Mouse (Mus musculus) bone marrow macrophage, adult 2 months (primary cell): Measurements from ENCODE around the gene Cxcr5. TPM values are rescaled to one million over a fixed set of nuclear protein-coding genes. Genes with fewer than 3 reads are reported as not detected.

ENCODE experiments used
- H3K27ac ChIP-seq: 2 replicates; pipeline ENCODE4 v1.5.1; 2012; ENCODE audit warnings: low read depth, low read length; ENCODE audit not compliant: insufficient read depth
- H3K4me1 ChIP-seq: 2 replicates; pipeline ENCODE4 v1.6.1; 2012; ENCODE audit warnings: low read length; ENCODE audit not compliant: control insufficient read depth, insufficient read depth
- H3K4me3 ChIP-seq: 2 replicates; pipeline ENCODE4 v1.5.1; 2012; ENCODE audit warnings: mild to moderate bottlenecking, low read length, moderate library complexity; ENCODE audit not compliant: insufficient read depth
- CTCF ChIP-seq: IDR thresholded peaks from 2 replicates; pipeline ENCODE4 v1.5.1; 2012; ENCODE audit warnings: low read depth, mild to moderate bottlenecking, low read length, moderate library complexity
- POLR2A ChIP-seq: IDR thresholded peaks from 2 replicates; pipeline ENCODE4 v1.6.1; 2012; ENCODE audit warnings: mild to moderate bottlenecking, low read depth, low read length, borderline replicate concordance
- polyA plus RNA-seq: library from polyadenylated mRNA; stranded (reverse); fragments of >200 nt; gene quantifications from 2 replicates; pipeline ENCODE4 v1.2.4, GENCODE M21; 2012; ENCODE audit not compliant: missing spikeins, insufficient read depth, insufficient read length

The Cxcr5 gene
- not detected in 2 replicates for polyA plus RNA-seq

DNA sequence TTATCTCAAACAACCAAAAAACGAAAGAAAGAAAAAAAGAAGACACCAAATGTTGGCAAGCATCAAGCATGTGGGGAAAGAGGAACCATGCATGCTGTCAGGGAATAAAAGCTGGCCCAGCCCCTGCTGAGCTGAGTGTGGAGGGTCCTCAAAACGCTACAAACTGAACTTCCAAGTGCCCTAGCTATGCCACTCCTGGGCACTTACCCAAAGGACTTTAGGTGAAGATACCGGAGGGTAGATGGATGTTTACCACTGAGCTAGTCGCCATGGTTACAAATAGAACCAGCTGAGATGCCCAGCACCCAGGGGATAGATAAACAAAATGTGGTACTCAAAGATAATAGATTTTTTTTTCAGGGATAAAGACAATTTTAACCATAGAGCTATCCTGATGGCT is at the start of gene Cxcr5:
TSS of gene Cxcr5 (minus strand) at position 281 of the 400 bp plus-strand sequence.
- Histone ChIP-seq H3K4me3 (no peak within 1 kb of the TSS), H3K4me1 (peaks cover 12% of the 10 kb centered on the region), H3K27ac (no peak within 1 kb of the TSS)
- TF ChIP-seq POLR2A: no peak
- TF ChIP-seq CTCF: no peak

DNA sequence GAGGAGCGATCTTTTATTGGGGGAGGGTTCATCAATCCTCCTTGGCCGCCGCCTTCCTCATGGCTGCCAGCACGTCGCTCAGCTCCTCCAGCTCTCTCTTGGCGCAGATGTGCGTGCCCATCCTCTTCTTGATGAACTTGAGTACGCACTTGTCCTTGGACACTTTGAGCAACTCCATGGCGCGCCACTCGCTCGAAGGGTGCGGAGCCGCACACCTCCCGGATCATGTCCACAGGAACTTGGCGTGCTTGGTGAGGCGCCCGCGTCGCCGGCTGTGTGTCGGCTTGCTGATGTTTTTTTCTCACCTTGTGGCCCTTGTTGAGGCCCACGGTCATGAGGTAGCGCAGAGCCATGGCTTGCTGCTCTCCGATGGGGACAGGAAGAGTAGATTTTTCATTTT is 48.7 kb upstream of the Cxcr5 start:
- peaks cover 20% of the 10 kb centered on the region for H3K4me1 ChIP-seq
- H3K4me3 ChIP-seq: no peak overlapping the region
- TF ChIP-seq CTCF (no peak), POLR2A (no peak)
- no peak overlapping the region for H3K27ac ChIP-seq

- Histone ChIP-seq H3K4me1 (peaks cover 22% of the 10 kb centered on the region), H3K27ac (no peak overlapping the region), H3K4me3 (no peak overlapping the region; the same call in 1 of the 2 replicates)
- TF ChIP-seq CTCF: no peak
- no peak for TF ChIP-seq POLR2A
Observed at GRCm38 (mm10) chr9:44607306-44607705, 45.6 kb upstream of the Cxcr5 start.

- H3K4me3 ChIP-seq: no peak overlapping the region
- peaks cover 22% of the 10 kb centered on the region for H3K4me1 ChIP-seq
- H3K27ac ChIP-seq: no peak overlapping the region
- TF ChIP-seq CTCF (no peak), POLR2A (no peak)
Observed at GRCm38 (mm10) chr9:44606646-44607045, 45.0 kb upstream of the Cxcr5 start.

- H3K27ac ChIP-seq: peak overlapping the region; percentile 97
- peak overlapping the region; percentile 87 for H3K4me3 ChIP-seq
- H3K4me1 ChIP-seq: peaks cover 21% of the 10 kb centered on the region
- no peak for TF ChIP-seq POLR2A
- TF ChIP-seq CTCF: no peak
Observed at GRCm38 (mm10) chr9:44605616-44606165, 44.0 kb upstream of the Cxcr5 start.

GRCm38 (mm10) chr9:44604779-44605615 is 43.3 kb upstream of the Cxcr5 start, which contains the start of gene Ddx6:
Gene Ddx6 (plus strand): TSS chr9:44604892.
- no peak for TF ChIP-seq CTCF
- no peak for TF ChIP-seq POLR2A
- Histone ChIP-seq H3K4me3 (peak within 1 kb of the TSS; percentile 94), H3K27ac (peak within 1 kb of the TSS; percentile 97), H3K4me1 (peaks cover 21% of the 10 kb centered on the region)

GRCm38 (mm10) chr9:44604290-44604778 is 42.7 kb upstream of the Cxcr5 start:
- TF ChIP-seq POLR2A (no peak), CTCF (no peak)
- Histone ChIP-seq H3K4me3 (peak overlapping the region; percentile 94), H3K4me1 (peaks cover 21% of the 10 kb centered on the region), H3K27ac (peak overlapping the region; percentile 90)

- TF ChIP-seq CTCF (no peak), POLR2A (no peak)
- peak overlapping the region; percentile 90 for H3K27ac ChIP-seq
- peak overlapping the region; percentile 94 for H3K4me3 ChIP-seq
- H3K4me1 ChIP-seq: peaks cover 19% of the 10 kb centered on the region
Observed at GRCm38 (mm10) chr9:44603454-44604289, 42.0 kb upstream of the Cxcr5 start.

DNA sequence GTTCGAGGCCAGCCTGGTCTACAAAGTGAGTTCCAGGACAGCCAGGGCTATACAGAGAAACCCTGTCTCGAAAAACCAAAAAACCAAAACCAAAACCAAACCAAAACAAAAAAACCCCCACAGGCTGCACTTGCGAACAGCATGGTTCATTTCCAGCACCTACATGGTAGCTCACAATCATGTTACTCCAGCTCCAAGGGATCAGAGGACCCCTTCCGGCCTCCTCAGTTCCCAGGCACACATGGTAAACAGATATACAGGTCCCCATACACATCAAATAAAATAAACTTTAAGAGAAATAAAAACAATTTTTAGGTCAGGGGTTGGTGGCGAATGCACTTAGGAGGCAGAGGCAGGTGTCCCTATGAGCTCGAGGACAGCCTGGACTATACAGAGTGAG is 41.1 kb upstream of the Cxcr5 start:
- Histone ChIP-seq H3K27ac (peak overlapping the region; percentile 77), H3K4me3 (peak overlapping the region; percentile 94), H3K4me1 (peaks cover 13% of the 10 kb centered on the region)
- no peak for TF ChIP-seq POLR2A
- no peak for TF ChIP-seq CTCF

DNA sequence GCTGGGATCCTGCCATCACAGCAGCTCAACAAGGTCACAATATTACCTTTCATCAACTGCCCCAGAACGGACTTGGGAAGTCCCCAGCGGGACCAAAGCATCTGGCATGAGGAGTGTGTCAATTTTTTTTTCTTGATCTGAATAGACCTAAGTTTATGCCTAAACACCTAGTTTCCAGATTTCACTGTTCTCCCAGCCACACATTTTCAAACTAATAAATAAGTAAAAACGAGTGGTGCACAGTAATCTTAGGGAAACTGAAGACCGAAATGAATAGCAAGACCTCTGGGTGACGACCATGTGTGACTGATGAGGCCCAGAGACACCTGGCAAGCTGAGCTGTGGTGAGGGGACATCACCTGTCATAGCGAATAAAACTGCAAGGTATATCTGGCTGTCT is 39.1 kb upstream of the Cxcr5 start:
- Histone ChIP-seq H3K27ac (no peak overlapping the region), H3K4me1 (peaks cover 6% of the 10 kb centered on the region; the same call in 1 of the 2 replicates), H3K4me3 (no peak overlapping the region)
- TF ChIP-seq POLR2A (no peak), CTCF (no peak)
